In the genomic region with DNA sequence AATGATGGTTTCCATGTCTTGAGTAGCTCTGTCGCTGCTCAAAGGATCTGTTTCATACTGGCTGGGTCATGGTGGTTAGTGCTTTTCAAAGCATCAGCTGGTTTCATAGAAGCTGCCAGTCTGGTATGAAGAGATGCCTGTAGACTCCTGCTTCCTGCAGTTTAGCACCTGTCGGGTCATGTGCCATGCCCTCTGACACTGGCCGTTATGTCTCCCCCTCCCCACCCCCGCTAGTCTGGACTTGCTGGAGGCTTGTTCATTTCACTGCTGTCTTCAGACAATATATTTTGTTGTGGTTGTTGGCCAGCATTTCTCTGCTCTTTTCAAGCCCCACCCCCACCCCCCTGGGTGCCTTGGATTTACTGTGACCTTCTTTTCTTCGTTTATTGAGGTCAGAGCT, we compare ENCODE assay signal across 29 mouse cellular contexts.
DNase-seq lines count a peak whose midpoint lies in the region; ATAC-seq lines count a peak whose summit lies in the region.
"Had no signal": no experiment of that assay in that cellular context is flagged by ENCODE, and none has a peak within 500 bp of the region (broad histone marks: within the 10 kb centered on the region; RNA-seq: fewer than 3 reads in every experiment).

No protein-coding gene starts in this region.

- H3K9me3 ChIP-seq in hindbrain, embryonic 10.5 days, result no peaks in the 10 kb centered on the region
- H3K9me3 ChIP-seq in hindbrain, embryonic 11.5 days (ENCODE audit: control insufficient read depth, low read length), result no peaks in the 10 kb centered on the region
- H3K9me3 ChIP-seq: embryonic facial prominence, embryonic 15.5 days; forebrain, embryonic 12.5 days; hindbrain, embryonic 12.5 days; limb, embryonic 13.5 days; lung, embryonic 15.5 days; midbrain, embryonic 15.5 days; neural tube, embryonic 12.5 days; stomach, embryonic 15.5 days had no signal

- H3K36me3 ChIP-seq in hindbrain, embryonic 10.5 days, result no peaks in the 10 kb centered on the region
- H3K36me3 ChIP-seq in hindbrain, embryonic 11.5 days (ENCODE audit: control insufficient read depth, insufficient read depth, low read length), result no peaks in the 10 kb centered on the region
- H3K36me3 ChIP-seq: embryonic facial prominence, embryonic 15.5 days; forebrain, embryonic 12.5 days; G1E; heart, embryonic 12.5 days; hindbrain, embryonic 12.5 days; limb, embryonic 13.5 days; lung, embryonic 15.5 days; midbrain, embryonic 15.5 days; neural tube, embryonic 12.5 days; stomach, embryonic 15.5 days had no signal

- WGBS in hindbrain, embryonic 10.5 days, result 19% methylated on average over 5 of the region's 5 CpGs
- WGBS in hindbrain, embryonic 11.5 days, result 26% methylated on average over 5 of the region's 5 CpGs

- no peaks in the 10 kb centered on the region for H3K27me3 ChIP-seq in hindbrain, embryonic 10.5 days (ENCODE audit: insufficient read depth, poor library complexity, severe bottlenecking)
- H3K27me3 ChIP-seq in hindbrain, embryonic 11.5 days (ENCODE audit: control insufficient read depth, insufficient read depth, low read length), result no peaks in the 10 kb centered on the region
- H3K27me3 ChIP-seq: embryonic facial prominence, embryonic 15.5 days; forebrain, embryonic 12.5 days; hindbrain, embryonic 12.5 days; limb, embryonic 13.5 days; lung, embryonic 15.5 days; midbrain, embryonic 15.5 days; neural tube, embryonic 12.5 days; stomach, embryonic 15.5 days had no signal

- no peak overlapping the region for H3K4me2 ChIP-seq in hindbrain, embryonic 11.5 days (replicated peaks; ENCODE audit: low read depth, low read length)
- H3K4me2 ChIP-seq: embryonic facial prominence, embryonic 15.5 days; forebrain, embryonic 12.5 days; heart, embryonic 12.5 days; hindbrain, embryonic 12.5 days; limb, embryonic 13.5 days; liver, embryonic 11.5 days; lung, embryonic 15.5 days; midbrain, embryonic 15.5 days; neural tube, embryonic 12.5 days; stomach, embryonic 15.5 days had no signal

- DNase-seq in hindbrain, embryonic 10.5 days (ENCODE audit: low spot score), result peak; percentile 59
- DNase-seq in hindbrain, embryonic 11.5 days (ENCODE audit: low spot score), result no peak
- peak; percentile 6 for DNase-seq in R1 (ENCODE audit: low read depth, low spot score)
- peak; percentile 14 for DNase-seq in embryo, embryonic 11.5 days (ENCODE audit: low read depth, low spot score)
- peak; percentile 5 for DNase-seq in hindlimb bud, embryonic 11.5 days (ENCODE audit: extremely low spot score, low read depth, low spot score)
- no peak for DNase-seq in urinary bladder, postnatal 4 days (ENCODE audit: low spot score in 2 of 2)
- no peak for DNase-seq in layer of hippocampus, adult 9-11 months
- no peak for DNase-seq in gastrocnemius, adult 8-10 months (ENCODE audit: low spot score in 2 of 2)
- DNase-seq: adrenal gland, postnatal 10 days; cerebellum, postnatal 10 days; gastrocnemius, postnatal 36 days; heart, adult 18-20 months; kidney, adult 9 months; kidney, postnatal 14 days; right cerebral cortex, postnatal 14 days; thymus, postnatal 14 days had no signal

- peak overlapping the region; percentile 45; the same call in 1 of the 2 replicates for H3K27ac ChIP-seq in hindbrain, embryonic 10.5 days
- no peak overlapping the region for H3K27ac ChIP-seq in hindbrain, embryonic 11.5 days (ENCODE audit: low read depth, low read length)
- H3K27ac ChIP-seq: embryonic facial prominence, embryonic 15.5 days; forebrain, embryonic 12.5 days; hindbrain, embryonic 12.5 days; hindbrain, postnatal 0 days; limb, embryonic 13.5 days; lung, embryonic 15.5 days; midbrain, embryonic 15.5 days; neural tube, embryonic 12.5 days; stomach, embryonic 15.5 days had no signal

- no peak overlapping the region for H3K4me3 ChIP-seq in hindbrain, embryonic 10.5 days
- H3K4me3 ChIP-seq in hindbrain, embryonic 11.5 days (ENCODE audit: low read depth, low read length), result no peak overlapping the region
- H3K4me3 ChIP-seq: embryonic facial prominence, embryonic 15.5 days; forebrain, embryonic 12.5 days; heart, embryonic 12.5 days; hindbrain, embryonic 12.5 days; limb, embryonic 13.5 days; lung, embryonic 15.5 days; midbrain, embryonic 15.5 days; neural tube, embryonic 12.5 days; stomach, embryonic 15.5 days had no signal

- H3K9ac ChIP-seq in hindbrain, embryonic 11.5 days (ENCODE audit: low read depth, low read length), result no peak overlapping the region
- H3K9ac ChIP-seq: embryonic facial prominence, embryonic 15.5 days; forebrain, embryonic 12.5 days; heart, embryonic 12.5 days; hindbrain, embryonic 12.5 days; limb, embryonic 13.5 days; lung, embryonic 15.5 days; midbrain, embryonic 15.5 days; neural tube, embryonic 12.5 days; stomach, embryonic 15.5 days had no signal

- peaks cover 13% of the 10 kb centered on the region for H3K4me1 ChIP-seq in hindbrain, embryonic 10.5 days (replicated peaks)
- 0 out of 2 replicates have a peak, but pooled peaks cover 4% of the 10 kb centered on the region for H3K4me1 ChIP-seq in hindbrain, embryonic 11.5 days (replicated peaks; ENCODE audit: control insufficient read depth, insufficient read depth, low read length)
- H3K4me1 ChIP-seq: embryonic facial prominence, embryonic 15.5 days; heart, embryonic 12.5 days; limb, embryonic 13.5 days; lung, embryonic 15.5 days; midbrain, embryonic 15.5 days; stomach, embryonic 15.5 days had no signal

- ATAC-seq in hindbrain, embryonic 11.5 days (ENCODE audit: low FRiP score), result no peak
- ATAC-seq: hindbrain, postnatal 0 days; intestine, postnatal 0 days; midbrain, embryonic 15.5 days had no signal

Comparison
In these comparisons a context has a peak if more than half of its experiments do, and no peak if none do; other contexts are left out.
1. DNase-seq: peak in hindbrain, embryonic 10.5 days (single experiment), R1 (single experiment), embryo, embryonic 11.5 days (single experiment) and hindlimb bud, embryonic 11.5 days (single experiment); none in hindbrain, embryonic 11.5 days (single experiment), urinary bladder, postnatal 4 days (0 of 2), layer of hippocampus, adult 9-11 months (single experiment) and gastrocnemius, adult 8-10 months (0 of 2).